Mouse (Mus musculus) spleen, adult 2 months (tissue): Measurements from ENCODE around the gene Foxo1.

Experiments
- CTCF ChIP-seq: fragments of 200-500 bp; IDR thresholded peaks from 2 replicates; pipeline ENCODE4 v1.5.1; 2011; ENCODE audit warnings: mild to moderate bottlenecking, inconsistent platforms; ENCODE audit not compliant: insufficient read depth, insufficient read length, insufficient replicate concordance; ENCODE audit errors: extremely low read depth
- POLR2A ChIP-seq: fragments of 200-500 bp; IDR thresholded peaks from 2 replicates; pipeline ENCODE4 v1.6.1; 2011; ENCODE audit warnings: low read depth, low read length, inconsistent platforms

GRCm38 (mm10) chr3:52343270-52344070, 75.3 kb downstream of the Foxo1 start:
- TF ChIP-seq CTCF (no peak), POLR2A (no peak)
